Mouse (Mus musculus): ENCODE measurements around the gene Apopt1.

GRCm38 (mm10) chr12:111666380-111666779, 46.7 kb upstream of the Apopt1 start:
- TF ChIP-seq CTCF (IDR thresholded peaks at IDR 0.05; ENCODE audit: control insufficient read depth, insufficient read depth, insufficient read length) (no peak), MYOD1 (IDR thresholded peaks at IDR 0.05; ENCODE audit: control insufficient read depth, insufficient read length, low read depth) (no peak), MAX (IDR thresholded peaks at IDR 0.05) (no peak)

All from C2C12 (cell line).